Mouse (Mus musculus): Measurements from ENCODE around the gene Minpp1. TPM values are rescaled to one million over a fixed set of nuclear protein-coding genes. Genes with fewer than 3 reads are reported as not detected.

Minpp1 gene
- polyA plus RNA-seq, 1 experiment from 2014 or later = 61.8 TPM

GRCm38 (mm10) chr19:32524516-32524860 lies 38.9 kb downstream of the Minpp1 start:
- Histone ChIP-seq H3K9ac (replicated peaks; ENCODE audit: low read length) (no peak overlapping the region), H3K4me2 (ENCODE audit: low read length) (no peak overlapping the region), H3K4me3 (replicated peaks; ENCODE audit: low read depth, low read length) (no peak overlapping the region), H3K36me3 (ENCODE audit: control insufficient read depth, insufficient read depth, low read length) (no peaks in the 10 kb centered on the region), H3K27me3 (ENCODE audit: control insufficient read depth, insufficient read depth, low read length) (no peaks in the 10 kb centered on the region), H3K4me1 (ENCODE audit: control insufficient read depth, insufficient read depth, low read length) (no peaks in the 10 kb centered on the region), H3K27ac (replicated peaks; ENCODE audit: low read depth, low read length) (no peak overlapping the region), H3K9me3 (ENCODE audit: control insufficient read depth, low read length) (peaks cover 7% of the 10 kb centered on the region; the same call in 1 of the 2 replicates)
- 85% methylated on average over 3 of the region's 3 CpGs for WGBS
- no peak for ATAC-seq (ENCODE audit: low FRiP score, low TSS enrichment)
- no peak for DNase-seq

- H3K27ac ChIP-seq (replicated peaks; ENCODE audit: low read depth, low read length) = no peak overlapping the region
- H3K4me2 ChIP-seq (ENCODE audit: low read length) = no peak overlapping the region
- ATAC-seq (ENCODE audit: low FRiP score, low TSS enrichment) (no peak), DNase-seq (no peak)
- H3K9me3 ChIP-seq (ENCODE audit: control insufficient read depth, low read length) = no peaks in the 10 kb centered on the region
- H3K36me3 ChIP-seq (ENCODE audit: control insufficient read depth, insufficient read depth, low read length) = no peaks in the 10 kb centered on the region
- H3K4me3 ChIP-seq (replicated peaks; ENCODE audit: low read depth, low read length) = no peak overlapping the region
- no peak overlapping the region for H3K9ac ChIP-seq (replicated peaks; ENCODE audit: low read length)
- H3K27me3 ChIP-seq (ENCODE audit: control insufficient read depth, insufficient read depth, low read length) = no peaks in the 10 kb centered on the region
- H3K4me1 ChIP-seq (ENCODE audit: control insufficient read depth, insufficient read depth, low read length) = no peaks in the 10 kb centered on the region
- 94% methylated on average over 5 of the region's 5 CpGs for WGBS
Observed at GRCm38 (mm10) chr19:32527139-32527538, 41.6 kb downstream of the Minpp1 start.

- 40% methylated on average over 3 of the region's 3 CpGs for WGBS
- H3K9ac ChIP-seq (replicated peaks; ENCODE audit: low read length) = no peak overlapping the region
- ATAC-seq (ENCODE audit: low FRiP score, low TSS enrichment) = no peak
- no peaks in the 10 kb centered on the region for H3K27me3 ChIP-seq (ENCODE audit: control insufficient read depth, insufficient read depth, low read length)
- no peaks in the 10 kb centered on the region for H3K9me3 ChIP-seq (ENCODE audit: control insufficient read depth, low read length)
- no peak for DNase-seq
- no peaks in the 10 kb centered on the region for H3K4me1 ChIP-seq (ENCODE audit: control insufficient read depth, insufficient read depth, low read length)
- H3K4me2 ChIP-seq (ENCODE audit: low read length) = no peak overlapping the region
- no peaks in the 10 kb centered on the region for H3K36me3 ChIP-seq (ENCODE audit: control insufficient read depth, insufficient read depth, low read length)
- no peak overlapping the region for H3K4me3 ChIP-seq (replicated peaks; ENCODE audit: low read depth, low read length)
- H3K27ac ChIP-seq (replicated peaks; ENCODE audit: low read depth, low read length) = no peak overlapping the region
Observed at GRCm38 (mm10) chr19:32528723-32529122, 43.2 kb downstream of the Minpp1 start.

DNA sequence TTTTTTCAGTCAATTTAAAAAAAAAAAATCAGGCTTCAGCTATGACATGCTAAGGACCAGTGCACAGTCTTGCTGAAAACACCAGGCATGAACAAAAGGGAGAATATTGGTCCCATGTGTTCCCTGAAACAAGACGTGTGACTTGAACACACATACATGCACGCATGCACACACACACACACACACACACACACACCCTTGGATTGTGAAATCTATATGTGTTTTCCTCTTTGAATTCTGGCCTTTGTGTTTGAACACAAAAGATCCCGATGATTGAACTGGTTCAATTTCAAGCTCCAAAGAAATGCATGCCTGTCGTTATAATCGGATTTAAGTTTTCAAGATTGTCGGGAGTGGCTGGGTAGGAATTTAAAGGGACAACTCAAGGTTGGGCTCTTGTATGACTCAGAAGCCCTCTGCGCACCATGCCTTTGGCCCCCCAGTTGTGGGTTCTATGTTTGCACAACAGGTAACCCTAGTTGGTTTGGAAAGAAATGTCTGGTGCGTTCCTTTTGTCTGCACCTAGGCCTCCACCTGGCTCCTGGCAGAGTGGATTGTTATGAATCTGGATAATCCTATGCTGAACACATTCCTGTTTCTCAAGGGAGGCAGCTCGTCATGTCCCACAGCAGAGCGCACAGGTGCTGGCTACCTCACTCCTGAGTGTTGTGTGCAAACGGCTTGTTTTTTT lies 43.8 kb downstream of the Minpp1 start:
- H3K36me3 ChIP-seq (ENCODE audit: control insufficient read depth, insufficient read depth, low read length) = no peaks in the 10 kb centered on the region
- no peak overlapping the region for H3K4me2 ChIP-seq (ENCODE audit: low read length)
- H3K9me3 ChIP-seq (ENCODE audit: control insufficient read depth, low read length) = no peaks in the 10 kb centered on the region
- WGBS = 34% methylated on average over 11 of the region's 11 CpGs
- H3K27ac ChIP-seq (replicated peaks; ENCODE audit: low read depth, low read length) = no peak overlapping the region
- ATAC-seq (ENCODE audit: low FRiP score, low TSS enrichment) (no peak), DNase-seq (peak; percentile 11)
- H3K4me3 ChIP-seq (replicated peaks; ENCODE audit: low read depth, low read length) = no peak overlapping the region
- H3K27me3 ChIP-seq (ENCODE audit: control insufficient read depth, insufficient read depth, low read length) = no peaks in the 10 kb centered on the region
- H3K4me1 ChIP-seq (ENCODE audit: control insufficient read depth, insufficient read depth, low read length) = no peaks in the 10 kb centered on the region
- H3K9ac ChIP-seq (replicated peaks; ENCODE audit: low read length) = no peak overlapping the region

GRCm38 (mm10) chr19:32530296-32530695 lies 44.7 kb downstream of the Minpp1 start:
- no peak overlapping the region for H3K4me2 ChIP-seq (ENCODE audit: low read length)
- 93% methylated on average over 7 of the region's 7 CpGs for whole genome bisulfite sequencing
- H3K27ac ChIP-seq (replicated peaks; ENCODE audit: low read depth, low read length) = no peak overlapping the region
- ATAC-seq (ENCODE audit: low FRiP score, low TSS enrichment) (no peak), DNase-seq (no peak)
- H3K9ac ChIP-seq (replicated peaks; ENCODE audit: low read length) = no peak overlapping the region
- no peaks in the 10 kb centered on the region for H3K9me3 ChIP-seq (ENCODE audit: control insufficient read depth, low read length)
- no peak overlapping the region for H3K4me3 ChIP-seq (replicated peaks; ENCODE audit: low read depth, low read length)
- no peaks in the 10 kb centered on the region for H3K27me3 ChIP-seq (ENCODE audit: control insufficient read depth, insufficient read depth, low read length)
- H3K4me1 ChIP-seq (ENCODE audit: control insufficient read depth, insufficient read depth, low read length) = no peaks in the 10 kb centered on the region
- H3K36me3 ChIP-seq (ENCODE audit: control insufficient read depth, insufficient read depth, low read length) = no peaks in the 10 kb centered on the region

GRCm38 (mm10) chr19:32532331-32532730 lies 46.8 kb downstream of the Minpp1 start:
- Histone ChIP-seq H3K9me3 (ENCODE audit: control insufficient read depth, low read length) (no peaks in the 10 kb centered on the region), H3K4me3 (replicated peaks; ENCODE audit: low read depth, low read length) (no peak overlapping the region), H3K27me3 (ENCODE audit: control insufficient read depth, insufficient read depth, low read length) (no peaks in the 10 kb centered on the region), H3K4me1 (ENCODE audit: control insufficient read depth, insufficient read depth, low read length) (no peaks in the 10 kb centered on the region), H3K4me2 (ENCODE audit: low read length) (no peak overlapping the region), H3K9ac (replicated peaks; ENCODE audit: low read length) (no peak overlapping the region), H3K36me3 (ENCODE audit: control insufficient read depth, insufficient read depth, low read length) (no peaks in the 10 kb centered on the region), H3K27ac (replicated peaks; ENCODE audit: low read depth, low read length) (no peak overlapping the region)
- ATAC-seq (ENCODE audit: low FRiP score, low TSS enrichment) = no peak
- 89% methylated on average over 3 of the region's 3 CpGs for whole genome bisulfite sequencing
- no peak for DNase-seq

GRCm38 (mm10) chr19:32532737-32533505 lies 47.4 kb downstream of the Minpp1 start:
- no peak overlapping the region for H3K9ac ChIP-seq (replicated peaks; ENCODE audit: low read length)
- no peaks in the 10 kb centered on the region for H3K36me3 ChIP-seq (ENCODE audit: control insufficient read depth, insufficient read depth, low read length)
- DNase-seq = no peak
- no peak overlapping the region for H3K27ac ChIP-seq (replicated peaks; ENCODE audit: low read depth, low read length)
- H3K9me3 ChIP-seq (ENCODE audit: control insufficient read depth, low read length) = no peaks in the 10 kb centered on the region
- H3K4me2 ChIP-seq (ENCODE audit: low read length) = no peak overlapping the region
- no peak overlapping the region for H3K4me3 ChIP-seq (replicated peaks; ENCODE audit: low read depth, low read length)
- 86% methylated on average over 7 of the region's 7 CpGs for WGBS
- no peak for ATAC-seq (ENCODE audit: low FRiP score, low TSS enrichment)
- no peaks in the 10 kb centered on the region for H3K4me1 ChIP-seq (ENCODE audit: control insufficient read depth, insufficient read depth, low read length)
- H3K27me3 ChIP-seq (ENCODE audit: control insufficient read depth, insufficient read depth, low read length) = no peaks in the 10 kb centered on the region

DNA sequence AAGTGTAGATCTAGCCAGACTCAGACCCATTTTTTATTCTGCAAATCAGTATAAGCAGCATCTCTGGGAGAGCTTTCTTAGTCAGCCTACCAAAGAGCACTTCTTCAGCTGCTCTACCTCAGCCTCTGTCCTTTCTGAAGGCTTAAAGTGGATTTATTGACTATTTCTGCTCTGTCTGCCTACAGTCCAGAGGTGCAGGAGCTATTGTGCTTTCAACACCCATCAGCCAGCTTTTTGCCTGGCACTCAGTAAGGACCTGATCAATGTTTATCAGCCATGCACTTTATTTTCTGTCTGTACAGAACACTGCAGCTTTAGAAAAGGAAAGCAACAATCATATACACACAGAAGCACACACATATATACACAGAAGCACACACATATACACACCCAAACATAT lies 49.3 kb downstream of the Minpp1 start:
- Histone ChIP-seq H3K4me3 (replicated peaks; ENCODE audit: low read depth, low read length) (no peak overlapping the region), H3K9me3 (ENCODE audit: control insufficient read depth, low read length) (no peaks in the 10 kb centered on the region), H3K4me1 (ENCODE audit: control insufficient read depth, insufficient read depth, low read length) (no peaks in the 10 kb centered on the region), H3K27ac (replicated peaks; ENCODE audit: low read depth, low read length) (no peak overlapping the region), H3K9ac (replicated peaks; ENCODE audit: low read length) (no peak overlapping the region), H3K36me3 (ENCODE audit: control insufficient read depth, insufficient read depth, low read length) (no peaks in the 10 kb centered on the region), H3K27me3 (ENCODE audit: control insufficient read depth, insufficient read depth, low read length) (no peaks in the 10 kb centered on the region), H3K4me2 (ENCODE audit: low read length) (no peak overlapping the region)
- DNase-seq = no peak
- ATAC-seq (ENCODE audit: low FRiP score, low TSS enrichment) = no peak

Data from midbrain, embryonic 14.5 days (tissue).